Mouse (Mus musculus) kidney, postnatal 0 days (tissue): Measurements from ENCODE around the gene Lyst. TPM values are rescaled to one million over a fixed set of nuclear protein-coding genes. Genes with fewer than 3 reads are reported as not detected.
A peak's percentile ranks its signal among the peaks of the same experiment; 100 is the strongest.
"Not testable (repeated sequence)": the region's sequence is repeated elsewhere in the genome, so short reads cannot be mapped to it uniquely, and the experiment has no call there.

Experiments
- ATAC-seq: fragments of 200-750 bp; cut with Nextera tagmentation; replicated peaks from 2 replicates; pipeline ENCODE4 v1.8.0; 2017; ENCODE audit warnings: low read depth, moderate number of reproducible peaks, moderate TSS enrichment, moderate library complexity; ENCODE audit not compliant: low FRiP score
- DNase-seq: peaks from one replicate; pipeline ENCODE4 v3.0.0-alpha.2; 2016; ENCODE audit warnings: low spot score
- H3K27ac ChIP-seq: fragments of 300-500 bp; sonication (generic); 2 replicates; pipeline ENCODE4 v1.5.1; 2014; ENCODE audit warnings: mild to moderate bottlenecking
- H3K27me3 ChIP-seq: fragments of 300-500 bp; sonication (generic); 2 replicates; pipeline ENCODE4 v1.6.1; 2014; ENCODE audit warnings: low read length, mixed read lengths; ENCODE audit not compliant: insufficient read depth
- H3K36me3 ChIP-seq: fragments of 300-500 bp; sonication (generic); 2 replicates; pipeline ENCODE4 v1.6.1; 2014; ENCODE audit warnings: low read length, mixed read lengths; ENCODE audit not compliant: insufficient read depth
- H3K4me1 ChIP-seq: fragments of 300-500 bp; sonication (generic); replicated peaks from 2 replicates; pipeline ENCODE4 v1.6.1; 2014; ENCODE audit warnings: antibody characterized with exemption, low read length, mixed read lengths; ENCODE audit not compliant: insufficient read depth
- H3K4me2 ChIP-seq: fragments of 300-500 bp; sonication (generic); 2 replicates; pipeline ENCODE4 v1.6.1; 2014; ENCODE audit warnings: mild to moderate bottlenecking, low read length, moderate library complexity, mixed read lengths
- H3K4me3 ChIP-seq: fragments of 300-500 bp; sonication (generic); replicated peaks from 2 replicates; pipeline ENCODE4 v1.5.1; 2014; ENCODE audit warnings: low read depth, low read length
- H3K9ac ChIP-seq: fragments of 300-500 bp; sonication (generic); 2 replicates; pipeline ENCODE4 v1.6.1; 2014; ENCODE audit warnings: low read depth, low read length
- H3K9me3 ChIP-seq: fragments of 300-500 bp; sonication (generic); replicated peaks from 2 replicates; pipeline ENCODE4 v1.6.1; 2016; ENCODE audit warnings: low read length, inconsistent platforms, mixed read lengths
- CTCF ChIP-seq: IDR thresholded peaks from 2 replicates; pipeline ENCODE4 v1.5.1; 2016; ENCODE audit warnings: antibody characterized with exemption, low read depth, mild to moderate bottlenecking, moderate library complexity
- WGBS: fragments of 180-500 bp; shearing (Covaris S2); extraction: QIAGEN DNeasy Blood & Tissue Kit; methylation state at CpG from one replicate; pipeline ENCODE4 v1.1.7; 2014; 5-methylcytosine and 5-hydroxymethylcytosine counted together
- polyA plus RNA-seq: library from polyadenylated mRNA; unstranded; fragments of >200 nt; fragmentation: Nextera tagmentation; extraction: Ambion mirVana; gene quantifications from 2 replicates; pipeline ENCODE4 v1.2.1, GENCODE M21; 2015

Lyst gene
- polyA plus RNA-seq, 1 experiment from 2014 or later = 3.8 TPM

- peak; percentile 11 for DNase-seq
- no peak overlapping the region for H3K27ac ChIP-seq
- 71% methylated on average over 6 of the region's 6 CpGs for WGBS
- no peak for ATAC-seq
- H3K9ac ChIP-seq = no peak overlapping the region
- no peaks in the 10 kb centered on the region for H3K27me3 ChIP-seq
- H3K4me3 ChIP-seq = no peak overlapping the region
- no peaks in the 10 kb centered on the region for H3K9me3 ChIP-seq
- peaks cover 7% of the 10 kb centered on the region; the same call in 1 of the 2 replicates for H3K36me3 ChIP-seq
- no peaks in the 10 kb centered on the region for H3K4me1 ChIP-seq
- no peak overlapping the region for H3K4me2 ChIP-seq
- TF ChIP-seq CTCF = no peak
Observed at GRCm38 (mm10) chr13:13671585-13672328, 81.6 kb downstream of the Lyst start.

GRCm38 (mm10) chr13:13674669-13675343, 84.6 kb downstream of the Lyst start:
- Histone ChIP-seq H3K9me3 (no peaks in the 10 kb centered on the region), H3K9ac (no peak overlapping the region), H3K27ac (no peak overlapping the region), H3K27me3 (no peaks in the 10 kb centered on the region), H3K4me1 (no peaks in the 10 kb centered on the region), H3K36me3 (peaks cover 11% of the 10 kb centered on the region; the same call in 1 of the 2 replicates), H3K4me3 (no peak overlapping the region), H3K4me2 (no peak overlapping the region)
- WGBS = 86% methylated on average over 4 of the region's 4 CpGs
- ATAC-seq = no peak
- no peak for DNase-seq
- TF ChIP-seq CTCF = no peak

GRCm38 (mm10) chr13:13677871-13678270, 87.7 kb downstream of the Lyst start:
- WGBS = 89% methylated on average over 8 of the region's 8 CpGs
- H3K27ac ChIP-seq = no peak overlapping the region
- peaks cover 8% of the 10 kb centered on the region; the same call in 1 of the 2 replicates for H3K36me3 ChIP-seq
- ATAC-seq (no peak), DNase-seq (no peak)
- H3K4me3 ChIP-seq = no peak overlapping the region
- no peak overlapping the region for H3K4me2 ChIP-seq
- no peaks in the 10 kb centered on the region for H3K9me3 ChIP-seq
- H3K27me3 ChIP-seq = no peaks in the 10 kb centered on the region
- H3K9ac ChIP-seq = no peak overlapping the region
- no peaks in the 10 kb centered on the region for H3K4me1 ChIP-seq
- TF ChIP-seq CTCF = no peak

GRCm38 (mm10) chr13:13681642-13682041, 91.4 kb downstream of the Lyst start:
- ATAC-seq = no peak

GRCm38 (mm10) chr13:13703476-13703875, 113.3 kb downstream of the Lyst start:
- DNase-seq (no peak), ATAC-seq (no peak)
- 90% methylated on average over 5 of the region's 5 CpGs for WGBS
- Histone ChIP-seq H3K9ac (no peak overlapping the region), H3K9me3 (no peaks in the 10 kb centered on the region), H3K27me3 (no peaks in the 10 kb centered on the region), H3K27ac (no peak overlapping the region), H3K4me1 (no peaks in the 10 kb centered on the region), H3K36me3 (peaks cover 7% of the 10 kb centered on the region), H3K4me3 (no peak overlapping the region), H3K4me2 (no peak overlapping the region)
- no peak for TF ChIP-seq CTCF

More at GRCm38 (mm10) chr13:13681642-13682041, 91.4 kb downstream of the Lyst start:
- Histone ChIP-seq H3K9ac (no peak overlapping the region), H3K9me3 (no peaks in the 10 kb centered on the region), H3K36me3 (peaks cover 4% of the 10 kb centered on the region; the same call in 1 of the 2 replicates), H3K27ac (no peak overlapping the region), H3K4me1 (no peaks in the 10 kb centered on the region), H3K27me3 (no peaks in the 10 kb centered on the region), H3K4me2 (no peak overlapping the region), H3K4me3 (no peak overlapping the region)
- 61% methylated on average over 6 of the region's 6 CpGs for WGBS
- TF ChIP-seq CTCF = no peak
- no peak for DNase-seq

- not testable (repeated sequence) for H3K27me3 ChIP-seq, DNase-seq, H3K9me3 ChIP-seq, H3K36me3 ChIP-seq, H3K4me2 ChIP-seq, H3K9ac ChIP-seq, H3K4me3 ChIP-seq, ATAC-seq, H3K4me1 ChIP-seq, H3K27ac ChIP-seq
- 95% methylated on average over 17 of the region's 17 CpGs for WGBS
Observed at GRCm38 (mm10) chr13:13721435-13721834, 131.2 kb downstream of the Lyst start.
